Mouse (Mus musculus): Measurements from ENCODE around the gene Patj. TPM values are rescaled to one million over a fixed set of nuclear protein-coding genes. Genes with fewer than 3 reads are reported as not detected.

Patj gene
- total RNA-seq, 2 experiments from 2014 or later: 11.0 to 15.8 TPM

DNA sequence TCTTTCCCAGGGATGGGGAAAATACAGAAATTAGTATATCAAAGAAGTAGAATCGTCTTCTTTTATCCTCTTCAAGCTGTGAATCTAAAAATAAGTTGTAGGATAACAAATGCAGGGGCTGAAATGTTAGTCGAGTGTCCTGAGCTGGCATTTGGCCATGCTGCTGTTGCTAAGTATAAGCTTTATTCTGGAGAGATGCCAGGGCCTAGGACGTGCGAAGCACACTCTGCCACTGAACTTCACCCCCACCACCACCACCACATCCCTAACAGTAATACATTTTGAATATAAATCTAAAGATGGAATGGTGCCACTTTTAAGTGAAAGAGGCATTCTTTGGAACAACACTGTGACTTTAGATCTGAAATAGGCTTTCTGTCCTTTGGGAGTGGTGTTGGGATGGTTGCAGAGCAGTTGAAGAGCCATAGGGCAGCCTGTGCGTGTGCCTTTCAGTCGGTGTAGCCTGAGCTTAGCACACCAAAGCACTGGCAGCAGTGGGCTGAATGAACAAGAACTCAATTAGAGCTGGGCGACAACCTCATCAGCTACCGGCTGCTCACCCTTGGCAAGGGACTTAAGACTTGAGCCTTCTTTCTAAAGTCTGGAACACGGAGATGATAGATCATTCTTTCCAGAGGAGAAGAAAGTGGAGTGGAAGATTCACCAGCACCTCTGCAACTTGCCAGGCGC, 168.1 kb downstream of the Patj start:
- intact Hi-C loops (cut with DNase I): loop anchor here (5.0 kb wide), 1 partner anchor 109 kb away; no protein-coding TSS in a partner anchor
- no peak for DNase-seq (ENCODE audit: low spot score in 2 of 2)

DNA sequence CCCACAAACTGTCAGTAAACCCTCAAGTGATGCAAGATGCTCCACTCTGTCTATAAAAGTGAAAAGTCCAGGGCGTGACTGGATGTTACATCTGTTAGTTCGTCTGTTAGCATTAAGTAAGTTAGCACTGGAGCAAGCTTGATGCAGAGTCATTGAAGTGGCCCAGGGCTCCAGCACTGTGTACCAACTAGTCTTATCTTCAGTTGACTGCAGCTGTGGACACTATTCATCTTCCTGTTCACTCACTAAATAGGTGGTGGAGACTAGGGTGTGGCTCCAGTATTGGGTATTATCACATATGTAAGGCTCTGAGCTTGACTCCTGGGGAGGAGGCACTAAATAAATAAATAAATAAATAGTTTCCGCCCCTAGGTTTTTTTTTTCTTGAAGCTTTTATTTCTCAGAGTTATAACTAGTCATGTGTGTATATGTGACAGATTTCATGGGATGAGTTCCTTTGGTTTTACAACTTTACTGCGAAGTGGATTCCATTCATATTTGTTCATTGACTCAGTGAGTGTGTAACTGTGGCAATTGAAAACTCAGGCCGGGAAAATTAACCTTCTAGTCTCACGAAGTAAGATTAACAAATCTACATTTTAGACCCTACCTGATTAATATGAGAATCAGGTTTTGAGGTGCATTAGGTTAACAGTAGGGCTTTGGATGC, 168.7 kb downstream of the Patj start:
- DNase-seq (ENCODE audit: low spot score in 2 of 2): no peak
- intact Hi-C loops (cut with DNase I): loop anchor here (5.0 kb wide), 1 partner anchor 108 kb away; no protein-coding TSS in a partner anchor

- DNase-seq (ENCODE audit: low spot score in 2 of 2): no peak
- intact Hi-C loops (cut with DNase I): no loop called here
Measured at GRCm38 (mm10) chr4:98566741-98567140, 171.2 kb downstream of the Patj start.

- DNase-seq (ENCODE audit: low spot score in 2 of 2): no peak
- intact Hi-C loops (cut with DNase I): no loop called here
Measured at GRCm38 (mm10) chr4:98567457-98567856, 171.9 kb downstream of the Patj start.

DNA sequence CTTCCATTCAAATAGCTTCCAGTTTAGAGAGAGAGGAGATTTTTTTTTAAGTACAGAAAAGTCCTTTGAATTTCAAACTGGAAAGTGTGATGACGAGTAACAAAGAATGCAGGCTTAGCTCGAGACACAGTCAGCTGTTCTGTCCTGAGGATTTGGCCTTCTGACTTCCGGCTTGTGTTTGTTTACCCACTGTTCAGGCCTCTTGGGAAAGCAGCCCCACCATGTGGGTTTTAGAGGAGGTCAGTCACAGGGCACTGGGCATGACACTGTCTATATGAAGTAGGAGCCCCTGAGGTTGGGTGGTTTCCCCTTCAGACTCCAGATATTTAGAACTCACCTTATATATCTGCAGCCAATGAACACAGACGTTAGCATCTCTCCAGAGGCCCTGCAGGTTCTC, 174.3 kb downstream of the Patj start:
- intact Hi-C loops (cut with DNase I): no loop called here
- no peak for DNase-seq (ENCODE audit: low spot score in 2 of 2)

DNA sequence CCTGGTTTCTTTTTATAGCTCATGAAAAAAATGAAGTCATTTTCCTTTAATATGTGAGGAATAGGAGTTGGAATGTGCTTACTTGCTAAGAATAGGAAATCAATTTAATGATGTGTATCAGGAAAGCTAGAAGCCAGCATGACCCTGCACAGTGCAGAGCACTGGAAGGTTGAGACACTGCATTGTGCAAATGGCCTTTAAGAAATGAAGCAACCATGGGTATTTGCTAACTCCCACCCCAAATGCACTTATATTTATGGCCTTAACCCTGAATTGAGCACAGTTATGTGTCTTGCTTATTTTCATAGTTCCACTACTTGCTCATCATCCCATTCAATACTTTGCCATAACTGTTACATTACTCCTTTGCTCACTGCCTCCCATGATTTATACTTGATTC, 181.7 kb downstream of the Patj start:
- intact Hi-C loops (cut with DNase I): no loop called here
- DNase-seq (ENCODE audit: low spot score in 2 of 2): no peak

- no peak for DNase-seq (ENCODE audit: low spot score in 2 of 2)
- intact Hi-C loops (cut with DNase I): no loop called here
Measured at GRCm38 (mm10) chr4:98577957-98578541, 182.5 kb downstream of the Patj start.

GRCm38 (mm10) chr4:98581456-98581855, 185.9 kb downstream of the Patj start:
- intact Hi-C loops (cut with DNase I): no loop called here
- DNase-seq (ENCODE audit: low spot score in 2 of 2): no peak

GRCm38 (mm10) chr4:98584023-98584422, 188.4 kb downstream of the Patj start:
- intact Hi-C loops (cut with DNase I): no loop called here
- DNase-seq (ENCODE audit: low spot score in 2 of 2): no peak

DNA sequence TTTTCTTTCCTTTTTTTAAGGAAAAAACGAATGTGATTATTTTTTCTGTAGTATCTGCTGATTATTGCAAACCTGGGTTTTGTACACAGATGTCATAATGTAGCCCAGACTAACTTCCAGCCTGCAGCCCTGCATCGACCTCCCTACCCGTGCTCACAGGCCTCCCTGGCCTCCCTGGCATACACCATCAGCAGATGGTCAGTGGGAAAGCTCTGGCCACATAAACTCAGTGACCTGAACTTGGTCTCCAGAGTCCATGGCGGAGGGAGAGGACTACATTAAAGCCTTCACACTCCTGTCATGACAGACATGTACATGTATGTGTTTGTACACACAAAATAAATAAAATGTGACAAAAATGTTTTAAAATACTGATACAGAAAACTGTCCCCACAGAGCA, 190.7 kb downstream of the Patj start:
- intact Hi-C loops (cut with DNase I): no loop called here
- DNase-seq (ENCODE audit: low spot score in 2 of 2): no peak

DNA sequence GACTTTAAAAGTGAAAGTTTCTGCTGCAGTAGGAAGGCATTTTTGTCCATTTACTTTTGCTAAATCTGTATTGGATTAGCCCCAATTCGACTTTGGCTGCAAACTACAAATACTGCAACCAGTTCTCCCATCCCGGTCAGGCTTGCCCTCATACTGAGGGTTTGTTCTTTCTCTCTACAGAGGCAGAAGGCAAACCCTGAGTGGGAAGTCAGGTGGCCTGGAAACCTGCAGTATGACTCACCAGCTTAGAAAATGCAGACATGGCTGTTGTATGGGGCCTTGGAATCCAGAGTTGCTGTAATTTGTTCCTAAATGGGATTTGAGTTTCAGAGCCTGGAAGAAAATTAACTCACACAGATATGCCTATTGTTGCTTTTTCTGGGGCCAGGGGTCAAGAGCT, 192.1 kb downstream of the Patj start:
- no peak for DNase-seq (ENCODE audit: low spot score in 2 of 2)

GRCm38 (mm10) chr4:98593961-98594360, 198.4 kb downstream of the Patj start:
- DNase-seq (ENCODE audit: low spot score in 2 of 2): peak; percentile 20 to 74

More for the DNA sequence above, 192.1 kb downstream of the Patj start:
- intact Hi-C loops (cut with DNase I): no loop called here

DNA sequence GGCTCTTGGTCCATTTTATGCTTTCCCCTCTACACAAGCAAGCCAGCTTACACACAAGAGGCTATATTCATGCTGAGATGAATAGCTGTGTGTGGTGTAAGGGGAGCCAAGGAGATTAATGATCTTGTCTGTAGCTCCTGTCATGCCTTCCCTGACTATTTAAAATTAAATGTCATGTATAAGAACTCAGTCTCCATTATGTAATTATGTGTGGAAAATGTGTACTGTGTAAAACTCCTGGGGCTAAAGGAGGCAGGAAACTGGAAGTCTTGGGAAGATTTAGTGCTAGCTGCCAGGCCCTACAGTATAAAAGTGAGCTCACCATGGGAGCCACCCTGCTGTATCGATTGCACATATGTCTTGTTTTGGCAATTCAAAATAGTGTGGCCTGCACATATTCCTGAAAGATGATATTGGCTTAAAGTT, 203.0 kb downstream of the Patj start:
- no peak for DNase-seq (ENCODE audit: low spot score in 2 of 2)
- intact Hi-C loops (cut with DNase I): no loop called here

More at GRCm38 (mm10) chr4:98593961-98594360, 198.4 kb downstream of the Patj start:
- intact Hi-C loops (cut with DNase I): loop anchor here (5.0 kb wide), 1 partner anchor 52 kb away; no protein-coding TSS in a partner anchor

DNA sequence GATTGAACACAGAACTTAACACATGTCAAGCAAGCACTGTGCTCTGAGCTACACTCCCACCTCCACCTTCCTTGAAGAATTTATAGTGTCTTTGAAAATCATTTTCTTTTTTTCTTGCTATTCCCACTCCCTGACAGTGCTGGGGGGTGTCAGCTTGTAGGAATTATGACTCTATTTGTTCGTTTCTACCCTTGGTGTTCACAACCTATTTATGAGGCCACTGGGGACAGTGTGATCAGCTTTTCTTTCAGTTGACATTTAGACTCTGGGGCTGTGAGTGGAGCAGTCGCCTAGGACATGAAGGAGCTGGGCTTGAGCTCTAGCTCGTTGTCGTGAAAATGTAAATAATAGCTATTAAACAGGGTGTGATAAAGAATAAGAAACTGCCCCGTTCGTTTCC, 203.8 kb downstream of the Patj start:
- intact Hi-C loops (cut with DNase I): no loop called here
- DNase-seq (ENCODE audit: low spot score in 2 of 2): no peak

DNA sequence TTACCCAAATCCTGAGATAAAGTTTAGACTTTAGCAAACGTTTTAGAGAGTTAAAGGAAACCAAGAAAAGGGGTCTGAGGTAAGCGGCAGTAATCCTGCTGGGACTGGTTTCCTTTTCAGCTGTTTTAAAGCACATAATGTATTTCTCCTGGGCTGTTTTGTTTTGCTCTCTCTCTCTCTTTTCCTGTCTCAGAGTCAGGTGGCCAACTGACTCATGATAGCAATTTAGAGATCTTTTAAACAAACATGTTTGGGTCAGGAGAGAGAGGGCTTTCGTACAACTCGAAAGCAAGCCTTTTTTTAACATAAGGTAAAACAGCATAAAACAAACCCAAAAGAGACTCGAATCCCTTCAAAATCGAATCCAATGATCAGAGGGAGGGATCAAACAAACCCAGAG, 207.5 kb downstream of the Patj start:
- intact Hi-C loops (cut with DNase I): no loop called here
- no peak for DNase-seq (ENCODE audit: low spot score in 2 of 2)

DNA sequence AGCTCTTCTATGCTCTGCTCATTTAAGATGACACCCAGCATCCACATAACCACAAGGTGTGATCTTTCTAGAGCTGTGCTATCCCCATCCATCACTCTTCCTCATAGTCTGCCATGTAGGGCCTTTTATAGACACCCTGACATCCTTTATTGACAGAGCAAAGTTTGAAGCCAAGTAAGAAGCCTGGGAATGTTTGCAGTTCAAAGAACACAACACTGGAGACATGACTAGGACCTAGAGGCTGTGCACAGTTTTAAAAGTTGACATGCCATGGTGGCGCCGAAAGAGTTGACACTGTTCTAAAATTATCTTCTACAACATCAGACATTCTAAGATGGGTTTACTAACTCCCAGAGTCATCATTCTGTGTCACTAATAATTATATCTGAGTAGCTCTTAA, 214.9 kb downstream of the Patj start:
- DNase-seq (ENCODE audit: low spot score in 2 of 2): no peak
- intact Hi-C loops (cut with DNase I): no loop called here

- intact Hi-C loops (cut with DNase I): no loop called here
Measured at GRCm38 (mm10) chr4:98614395-98614794, 218.8 kb downstream of the Patj start.

GRCm38 (mm10) chr4:98619199-98619598, 223.6 kb downstream of the Patj start:
- intact Hi-C loops (cut with DNase I): no loop called here
- no peak for DNase-seq (ENCODE audit: low spot score in 2 of 2)

More at GRCm38 (mm10) chr4:98614395-98614794, 218.8 kb downstream of the Patj start:
- DNase-seq (ENCODE audit: low spot score in 2 of 2): no peak

DNA sequence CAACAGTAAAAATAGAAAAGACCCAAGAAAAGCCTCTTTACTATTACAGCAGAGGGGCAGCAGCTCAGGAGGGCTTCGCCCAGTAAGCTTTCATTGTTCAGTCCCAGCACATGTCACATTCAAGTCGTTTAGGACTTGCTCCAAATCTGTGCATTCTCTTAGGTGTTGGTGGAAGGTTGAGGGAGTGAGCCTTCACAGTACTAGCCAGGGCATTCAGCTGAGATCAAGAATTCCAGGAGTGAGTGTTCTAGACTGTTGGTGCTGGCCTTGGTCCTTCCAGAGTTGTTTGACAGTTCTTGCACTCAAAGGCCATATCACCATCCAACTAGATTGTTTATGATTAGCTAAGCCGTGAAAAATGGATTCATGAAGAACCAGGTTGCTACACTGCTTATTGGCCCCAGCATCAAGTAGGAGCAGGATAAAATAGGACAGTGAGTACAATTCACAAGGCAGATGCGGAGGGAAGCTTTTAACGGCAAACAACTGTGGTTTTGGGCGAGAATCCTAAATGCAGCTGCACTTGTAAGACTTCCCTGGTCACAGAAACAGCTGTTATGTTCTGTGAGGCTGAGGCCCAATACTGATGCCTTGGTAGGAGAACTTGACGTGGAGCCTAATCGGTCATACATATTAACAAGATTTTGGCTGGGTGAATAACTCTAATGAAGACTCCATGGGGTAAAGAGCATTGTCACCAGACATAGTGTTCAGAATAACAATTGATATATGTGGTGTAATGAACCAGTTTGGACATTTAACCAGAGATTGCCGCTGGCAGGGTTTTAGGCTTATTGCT, 225.6 kb downstream of the Patj start:
- intact Hi-C loops (cut with DNase I): no loop called here

GRCm38 (mm10) chr4:98622180-98622579, 226.6 kb downstream of the Patj start:
- no peak for DNase-seq (ENCODE audit: low spot score in 2 of 2)

More for the DNA sequence above, 225.6 kb downstream of the Patj start:
- no peak for DNase-seq (ENCODE audit: low spot score in 2 of 2)

More at GRCm38 (mm10) chr4:98622180-98622579, 226.6 kb downstream of the Patj start:
- intact Hi-C loops (cut with DNase I): no loop called here
